Mouse (Mus musculus) cerebellum, postnatal 25 days (tissue): ENCODE measurements around the gene Dapp1.
"Not testable (repeated sequence)": the region's sequence is repeated elsewhere in the genome, so short reads cannot be mapped to it uniquely, and the experiment has no call there.

Experiments used
- DNase-seq, 2 experiments: peaks; one replicate each; pipeline ENCODE4 v3.0.0; 2021; ENCODE audit warnings: mixed read lengths in 2 of 2

Dapp1 gene

DNA sequence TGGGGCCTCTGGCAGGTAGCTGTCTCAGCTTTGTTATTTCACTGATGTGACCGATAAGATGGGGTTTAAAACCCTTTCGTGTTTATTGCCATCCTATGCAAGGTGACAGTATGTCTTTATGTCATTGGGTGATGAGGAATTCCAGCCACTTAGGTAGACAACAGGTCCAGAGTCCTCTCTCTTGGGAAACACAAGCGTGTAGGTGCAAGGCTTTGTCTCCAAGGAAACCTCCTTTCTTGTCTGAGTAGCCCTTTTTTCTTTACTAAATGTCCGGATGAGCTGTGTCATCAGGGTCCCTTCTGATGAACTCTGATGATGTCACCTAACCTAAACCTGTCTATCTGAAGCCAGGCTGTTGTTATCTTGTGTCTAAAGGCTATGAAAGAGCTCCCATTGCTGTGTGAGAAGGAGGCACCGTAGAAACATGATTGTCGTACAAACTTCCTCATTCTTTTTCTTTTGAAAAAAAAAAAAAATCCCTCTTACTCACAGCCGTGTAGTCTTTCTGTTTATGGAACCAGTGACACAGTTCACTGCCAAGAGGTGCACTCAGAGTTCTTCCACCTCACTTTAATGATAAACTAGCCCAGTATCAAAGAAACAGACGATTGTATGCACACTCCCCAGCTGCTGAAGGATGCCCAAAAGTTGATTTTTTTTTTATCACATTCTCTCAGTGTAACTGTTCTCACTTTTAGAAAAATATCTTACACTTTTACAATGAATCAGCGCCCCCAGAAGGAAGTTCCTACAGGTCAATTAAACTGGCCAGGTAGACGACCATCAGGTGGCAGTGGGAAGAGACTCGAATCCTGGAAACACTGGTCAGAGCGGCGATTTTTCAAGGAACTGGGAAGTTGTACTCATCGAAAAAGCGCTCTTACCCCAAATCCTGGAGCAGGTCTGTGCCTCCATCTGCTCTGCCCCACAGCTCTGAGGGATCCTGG lies 637 bp downstream of the Dapp1 start:
- DNase-seq: no peak

DNA sequence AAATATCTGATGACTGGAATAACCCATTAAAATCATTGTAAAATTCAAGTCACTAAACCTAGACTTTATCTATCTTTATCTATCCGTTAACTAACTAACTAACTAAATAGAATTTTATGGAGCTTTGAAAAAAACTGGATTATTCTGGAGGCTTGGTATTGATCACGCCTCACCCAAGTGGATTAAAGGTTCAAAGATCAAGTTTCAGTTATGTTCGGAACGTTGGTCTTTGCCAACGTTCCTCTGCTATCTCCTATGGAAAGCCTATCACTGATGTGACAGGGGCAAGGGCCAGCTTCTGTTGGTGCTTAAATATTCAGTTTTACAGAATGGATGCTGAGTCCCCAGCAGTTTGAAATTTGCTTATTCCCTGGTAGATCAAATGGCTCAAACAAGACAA lies 3.1 kb downstream of the Dapp1 start:
- no peak for DNase-seq

DNA sequence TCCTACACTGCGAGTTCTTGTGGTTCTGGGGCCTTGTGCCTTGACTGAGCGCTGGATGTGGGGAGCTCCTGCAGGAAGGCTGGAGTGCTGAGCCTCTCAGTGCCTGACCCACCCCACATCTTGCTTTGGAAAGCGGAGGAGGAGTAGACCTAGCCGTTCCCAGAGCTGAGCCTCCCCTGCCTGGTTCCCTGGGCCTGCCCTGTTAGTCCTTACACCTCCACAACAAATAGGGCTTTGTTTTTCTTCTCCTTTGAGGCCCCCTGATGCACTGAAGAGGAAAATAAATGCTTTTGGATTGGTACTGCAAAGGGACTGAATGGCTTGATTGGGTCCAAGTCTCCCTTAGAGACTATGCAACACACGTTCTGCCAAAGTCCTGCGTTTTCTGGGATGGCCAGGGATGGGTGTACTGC lies 3.7 kb downstream of the Dapp1 start:
- no peak for DNase-seq

DNA sequence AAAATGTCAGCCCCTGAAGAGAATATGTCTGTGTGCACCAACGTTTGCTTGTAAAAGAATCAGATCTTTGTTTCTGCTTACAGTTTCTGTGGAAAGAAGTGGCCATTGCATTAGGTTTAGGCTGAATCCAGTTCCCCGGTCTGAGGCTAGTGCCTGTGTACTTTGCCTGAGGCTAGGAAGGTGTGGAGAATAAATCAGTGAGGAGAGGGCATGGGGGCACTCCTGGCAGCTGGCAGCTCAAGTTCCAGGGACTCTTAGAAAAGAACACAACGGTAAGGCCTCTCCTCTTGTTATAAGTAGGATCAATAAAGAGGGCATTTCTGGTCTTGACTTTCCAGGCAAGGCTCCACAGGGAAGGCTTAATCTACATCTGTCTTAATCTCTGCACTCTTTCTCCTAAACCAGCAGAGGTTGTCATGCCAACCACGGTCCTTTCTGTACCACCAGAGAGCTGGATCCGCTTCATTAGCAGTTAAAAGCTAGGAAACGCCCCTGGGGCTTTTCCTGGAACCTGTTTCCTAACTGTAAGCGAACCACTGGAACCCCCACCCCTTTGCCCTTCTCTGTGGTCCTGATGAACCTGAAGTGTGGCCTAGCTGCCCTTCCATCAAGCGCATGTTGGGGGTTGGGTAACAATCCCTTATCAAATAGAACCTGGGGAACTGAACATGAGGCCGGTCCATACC lies 4.3 kb downstream of the Dapp1 start:
- DNase-seq: no peak

DNA sequence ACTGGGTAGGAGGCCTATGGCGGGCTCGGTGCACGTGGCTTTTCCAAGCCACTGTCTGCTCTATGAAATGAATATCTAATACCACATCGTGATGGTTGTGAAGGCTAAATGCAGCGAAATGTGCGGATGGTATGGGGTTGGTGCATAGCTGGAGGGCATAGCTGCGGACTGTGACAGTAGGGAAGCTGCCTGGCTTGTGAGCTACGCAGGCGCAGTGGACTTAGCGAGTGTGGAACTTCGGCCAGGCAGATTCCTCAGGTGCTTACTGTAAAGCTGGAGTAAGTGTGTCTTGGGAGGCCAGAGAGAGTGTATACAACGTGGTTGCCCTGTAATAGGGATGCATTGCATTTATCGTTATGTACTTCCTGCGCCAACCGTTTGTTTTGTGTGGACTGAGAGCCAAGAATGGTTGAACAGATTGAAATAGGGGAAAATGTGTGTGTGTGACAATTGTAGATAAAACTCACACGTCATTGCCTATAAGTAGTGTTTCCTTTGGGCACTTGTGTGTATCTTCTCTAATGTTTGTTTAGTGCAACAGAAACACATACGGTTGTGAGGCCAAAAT lies 5.4 kb downstream of the Dapp1 start:
- no peak for DNase-seq

DNA sequence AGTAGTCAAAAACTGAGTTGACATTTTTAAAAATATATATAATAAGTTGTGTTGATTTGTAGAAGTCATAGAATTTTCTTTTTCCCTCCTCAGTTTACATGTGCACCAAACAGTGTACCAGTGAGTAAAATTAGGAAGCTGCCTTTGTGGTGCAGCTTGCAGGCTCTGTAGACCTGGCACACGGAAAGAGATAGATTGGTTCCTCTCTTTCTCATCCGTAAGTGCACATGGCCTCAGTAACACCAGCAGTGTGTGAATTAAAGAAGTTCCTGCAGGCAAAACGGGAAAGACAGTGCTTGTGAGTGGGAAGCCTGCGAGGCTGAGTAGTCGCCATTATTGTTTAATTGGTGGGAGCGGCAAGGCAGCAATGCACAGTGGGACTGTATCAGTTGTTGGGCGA lies 5.9 kb downstream of the Dapp1 start:
- DNase-seq: no peak

DNA sequence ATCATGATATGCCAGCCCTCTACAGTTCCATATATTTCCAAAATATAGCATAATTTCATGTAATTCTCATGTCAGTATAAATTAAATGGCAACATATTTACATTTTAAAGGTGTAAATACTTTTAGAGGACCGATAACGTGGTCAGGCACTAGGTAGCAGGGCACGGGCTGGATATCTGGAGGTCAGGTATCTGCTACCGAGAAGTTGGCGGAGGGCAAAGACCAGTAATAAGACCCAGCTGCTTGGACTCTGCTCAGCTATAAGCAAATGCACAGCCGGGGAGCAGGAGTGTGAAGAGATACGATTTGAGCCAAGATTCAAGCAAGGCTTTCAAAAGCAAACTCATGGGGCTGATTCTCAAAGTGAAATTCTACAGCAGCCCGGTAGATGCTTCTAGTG lies 7.0 kb downstream of the Dapp1 start:
- DNase-seq: no peak

DNA sequence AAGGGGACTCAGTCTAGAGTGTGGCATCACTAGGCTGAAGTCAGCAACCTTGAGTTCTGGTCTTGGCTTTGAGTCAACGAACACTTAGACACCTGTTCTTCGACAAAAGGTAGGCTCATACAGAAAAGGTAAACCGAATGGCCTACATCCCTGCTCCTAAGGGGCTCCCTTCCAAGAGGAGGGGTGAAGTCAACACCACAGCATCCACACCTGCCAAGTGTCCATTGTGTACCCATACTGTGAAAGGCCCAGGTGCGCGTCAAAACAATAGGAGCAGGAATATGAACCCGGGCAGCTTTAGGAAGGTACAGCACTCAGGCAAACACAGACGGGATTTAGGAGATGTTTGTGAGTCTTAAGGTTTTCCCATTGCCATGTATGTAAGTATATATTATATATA lies 8.4 kb downstream of the Dapp1 start:
- no peak for DNase-seq

DNA sequence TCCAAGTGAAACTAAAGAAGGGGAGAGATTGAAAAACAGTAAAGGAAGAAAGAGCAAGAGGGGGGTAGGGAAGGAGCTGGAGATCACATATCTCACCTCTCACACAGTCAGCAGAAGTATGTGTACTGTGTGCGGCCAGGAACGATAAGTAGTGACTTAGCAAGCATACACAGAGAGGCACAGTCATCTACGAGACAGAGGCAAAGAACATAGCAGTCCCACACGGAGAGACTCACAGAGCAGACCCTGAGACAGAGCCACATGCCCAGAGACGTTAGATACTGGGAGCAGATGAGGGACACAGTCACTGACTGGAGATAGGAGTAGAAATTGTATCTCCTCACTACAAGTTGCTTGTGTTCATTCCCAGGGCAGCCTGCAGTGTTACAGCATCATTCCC lies 9.1 kb downstream of the Dapp1 start:
- no peak for DNase-seq

DNA sequence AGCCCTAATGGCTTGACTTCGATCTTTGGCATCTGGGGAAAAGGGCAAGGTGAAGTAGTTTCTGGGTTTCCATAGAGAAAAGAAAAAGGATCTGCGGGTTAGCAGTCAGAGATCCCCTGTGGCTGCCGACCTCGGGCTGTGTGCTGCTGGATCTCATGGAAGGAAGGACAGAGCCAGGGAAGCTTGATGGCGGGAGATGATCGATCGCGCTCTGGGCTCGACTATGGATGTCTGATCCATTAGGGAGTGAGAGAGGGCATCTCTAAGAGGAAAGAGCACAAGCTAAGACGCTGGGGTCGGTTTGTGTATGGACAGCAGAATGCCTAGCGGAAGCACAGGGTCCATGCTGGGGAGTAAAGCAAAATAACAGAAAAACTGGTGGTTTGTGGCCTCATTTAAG lies 11.4 kb downstream of the Dapp1 start:
- DNase-seq: peak; percentile 20 to 54

DNA sequence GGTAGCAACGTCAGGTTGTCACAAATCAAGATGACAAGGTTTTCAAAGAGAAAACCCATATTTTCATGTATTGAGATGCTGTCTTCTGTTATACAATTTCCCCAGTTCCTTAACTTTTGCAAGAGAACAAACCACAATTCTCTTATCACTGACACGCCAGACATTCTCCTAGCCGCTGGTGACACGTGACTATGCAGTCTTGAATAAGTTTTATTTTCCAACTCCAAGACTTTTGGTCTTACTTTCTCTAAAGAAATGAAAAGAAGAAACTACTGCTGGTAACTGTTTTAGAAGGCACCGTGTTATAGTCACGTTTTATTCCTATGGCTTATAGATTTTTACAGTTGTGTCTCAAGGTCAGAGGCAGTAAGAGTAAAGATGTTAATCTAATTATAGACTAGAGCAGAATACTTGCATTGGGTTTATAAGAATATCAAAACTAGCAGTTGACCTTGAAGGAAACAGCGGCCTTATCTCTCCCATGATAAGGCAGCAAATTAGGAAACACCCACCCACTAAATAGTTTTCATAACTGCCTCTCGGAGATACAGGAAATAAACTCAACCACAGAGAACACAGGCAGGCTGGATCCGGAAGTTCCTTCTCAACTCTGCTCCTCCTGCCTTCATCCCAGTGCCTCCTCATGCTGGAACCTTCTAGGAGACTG lies 12.4 kb downstream of the Dapp1 start:
- DNase-seq: no peak

DNA sequence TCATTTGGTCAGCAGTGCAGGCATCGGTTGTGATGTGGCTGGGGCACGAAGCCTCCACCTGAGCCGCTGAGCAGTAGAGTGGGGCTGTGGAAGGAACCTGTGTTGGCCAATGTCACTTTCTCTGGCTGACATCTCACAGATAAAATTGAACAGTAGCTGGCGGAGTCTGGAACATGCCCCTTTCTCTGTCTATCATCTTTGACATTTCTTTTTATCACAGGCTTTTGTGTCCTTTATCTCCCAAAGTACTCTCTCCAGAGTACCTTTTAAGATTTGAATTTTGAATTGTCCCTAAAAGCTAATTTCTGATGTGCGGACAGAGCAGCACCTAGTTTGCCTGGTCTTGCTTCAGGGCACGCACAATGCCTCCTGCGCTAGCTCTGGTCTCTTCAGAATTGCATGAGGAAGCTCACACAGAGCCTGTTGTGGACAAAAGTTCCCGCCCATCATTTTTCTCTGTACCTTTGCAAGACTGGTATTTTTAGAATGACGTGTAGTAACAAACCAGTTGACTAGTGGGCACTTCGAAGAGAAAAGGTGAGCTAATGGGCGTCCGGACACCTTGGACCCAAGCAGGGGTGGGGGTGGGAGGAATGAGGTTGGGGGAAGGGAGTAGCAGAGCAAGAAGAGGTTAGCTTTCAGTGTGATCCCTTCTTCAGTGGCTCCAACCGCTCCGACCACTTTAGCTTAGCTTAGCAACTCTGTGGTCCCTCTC lies 13.1 kb downstream of the Dapp1 start:
- DNase-seq: no peak

DNA sequence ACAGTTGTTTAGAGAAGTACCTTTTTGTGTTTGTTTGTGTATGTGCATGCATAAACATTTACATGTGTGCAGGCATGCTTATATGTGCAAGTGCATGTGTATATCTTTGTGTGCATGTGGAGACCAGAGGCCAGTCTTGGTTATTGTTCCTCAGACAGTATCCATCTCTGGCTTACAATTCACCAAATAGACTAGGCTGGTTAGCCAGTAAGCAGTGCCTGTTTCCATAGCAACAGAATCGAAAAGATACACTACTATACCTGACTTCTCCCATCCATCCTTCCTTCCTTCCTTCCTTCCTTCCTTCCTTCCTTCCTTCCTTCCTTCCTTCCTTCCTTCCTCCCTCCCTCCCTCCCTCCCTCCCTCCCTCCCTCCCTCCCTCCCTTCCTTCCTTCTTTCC lies 17.3 kb downstream of the Dapp1 start:
- not testable (repeated sequence) for DNase-seq

DNA sequence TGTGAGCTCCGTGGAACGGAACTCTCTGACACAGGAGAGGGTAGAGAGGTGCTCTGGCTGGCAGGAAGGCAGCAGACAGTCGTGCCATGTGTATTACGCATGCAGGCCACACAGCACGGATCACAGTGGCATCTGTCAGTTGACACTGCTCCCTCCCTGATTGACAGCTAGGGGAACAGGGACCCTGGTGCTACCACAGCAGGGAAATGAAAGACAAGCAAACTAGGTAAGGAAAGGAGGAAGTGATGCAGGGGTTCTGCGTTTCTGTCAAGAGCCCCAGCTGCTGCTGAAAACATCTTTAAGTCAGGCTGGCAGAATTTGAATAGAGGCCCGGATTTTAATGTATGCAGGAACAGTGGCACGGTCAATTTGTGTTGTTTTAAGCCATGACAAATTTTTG lies 17.8 kb downstream of the Dapp1 start:
- no peak for DNase-seq

DNA sequence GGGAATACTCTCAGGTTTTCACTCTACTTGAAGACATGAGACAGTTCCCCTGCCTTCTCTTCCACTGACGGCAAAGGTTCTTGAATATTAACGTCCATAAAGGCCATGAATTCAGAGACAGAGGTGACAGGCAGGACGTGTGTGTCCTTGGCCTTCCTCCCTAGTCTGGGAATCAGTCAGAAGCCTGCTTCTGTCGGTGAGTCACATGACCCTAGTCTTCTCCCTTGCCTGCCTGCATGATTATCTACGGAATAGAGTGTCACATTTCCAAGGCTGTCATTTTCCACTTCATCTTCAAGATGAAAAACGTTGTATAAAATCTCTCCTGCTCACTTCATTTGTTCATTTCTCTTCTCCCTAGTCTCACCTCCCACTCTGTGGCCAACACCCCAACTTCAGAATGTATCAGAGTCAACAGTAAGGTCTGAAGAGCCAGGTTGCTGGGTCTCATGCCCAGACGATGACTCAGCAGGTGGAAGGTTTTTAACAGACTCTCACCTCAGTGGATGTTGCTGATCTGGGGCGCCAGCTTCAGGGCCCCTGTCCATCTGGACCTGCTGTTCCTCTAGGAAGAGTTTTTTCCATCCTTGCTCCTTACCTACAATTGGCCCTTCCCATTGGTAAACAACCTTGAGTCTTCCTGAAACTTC lies 19.5 kb downstream of the Dapp1 start:
- DNase-seq: peak; percentile 52 to 73

DNA sequence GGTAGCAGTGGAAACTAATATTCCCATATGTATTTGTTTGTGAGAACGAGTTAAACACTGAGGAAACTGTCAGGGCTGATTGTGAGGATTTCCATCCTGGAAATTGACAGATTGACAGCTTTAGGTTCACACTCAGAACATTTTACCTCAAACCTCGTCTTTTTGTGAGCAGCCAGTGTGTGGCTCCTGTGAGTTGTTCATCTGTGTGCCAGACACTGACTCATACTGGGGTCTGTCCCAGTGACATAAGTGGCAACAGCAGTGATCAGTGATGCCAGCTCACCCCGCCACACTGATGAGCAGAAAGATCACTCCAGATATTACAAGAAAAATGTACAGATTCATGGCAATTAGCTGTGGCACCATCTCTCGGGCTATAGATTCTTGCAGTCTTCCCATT lies 21.9 kb downstream of the Dapp1 start:
- DNase-seq: peak; percentile 25 to 46

DNA sequence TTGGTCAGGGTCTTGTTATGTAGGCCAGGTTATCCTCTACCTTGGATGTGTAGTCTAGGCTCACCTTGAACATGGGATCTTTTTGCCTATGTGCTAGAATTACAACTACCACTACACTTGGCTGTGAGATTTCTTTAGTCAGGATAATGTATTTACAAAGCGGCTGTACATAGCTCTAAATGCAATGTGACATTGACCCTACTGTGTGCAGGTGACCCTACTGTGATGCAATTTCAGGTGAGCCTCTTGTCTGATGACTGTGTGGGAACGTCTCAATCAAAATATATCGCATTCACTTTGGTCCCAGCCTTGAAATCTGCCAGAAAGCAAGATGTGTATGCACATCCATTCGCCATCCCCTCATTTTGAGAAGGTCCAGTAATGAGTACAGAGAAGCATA lies 23.0 kb downstream of the Dapp1 start:
- no peak for DNase-seq

DNA sequence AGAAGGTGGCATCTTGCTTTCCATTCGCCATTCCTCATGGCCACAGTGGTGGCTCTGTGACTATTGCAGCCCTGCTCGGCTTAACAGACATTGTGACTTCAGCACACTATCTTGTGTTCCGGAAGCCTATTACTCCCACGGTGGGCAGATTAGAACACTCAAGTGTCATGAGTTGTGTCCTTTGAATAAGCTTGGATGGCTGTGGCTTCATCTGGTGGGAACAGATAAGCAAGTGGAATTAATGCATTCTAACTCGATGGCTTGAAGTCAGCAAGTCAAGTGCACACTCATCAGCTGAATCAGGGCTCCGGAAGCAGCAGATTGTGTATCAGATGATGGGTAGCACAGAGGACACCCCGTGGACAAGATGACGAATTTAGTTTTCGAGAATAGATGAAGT lies 23.5 kb downstream of the Dapp1 start:
- DNase-seq: no peak

DNA sequence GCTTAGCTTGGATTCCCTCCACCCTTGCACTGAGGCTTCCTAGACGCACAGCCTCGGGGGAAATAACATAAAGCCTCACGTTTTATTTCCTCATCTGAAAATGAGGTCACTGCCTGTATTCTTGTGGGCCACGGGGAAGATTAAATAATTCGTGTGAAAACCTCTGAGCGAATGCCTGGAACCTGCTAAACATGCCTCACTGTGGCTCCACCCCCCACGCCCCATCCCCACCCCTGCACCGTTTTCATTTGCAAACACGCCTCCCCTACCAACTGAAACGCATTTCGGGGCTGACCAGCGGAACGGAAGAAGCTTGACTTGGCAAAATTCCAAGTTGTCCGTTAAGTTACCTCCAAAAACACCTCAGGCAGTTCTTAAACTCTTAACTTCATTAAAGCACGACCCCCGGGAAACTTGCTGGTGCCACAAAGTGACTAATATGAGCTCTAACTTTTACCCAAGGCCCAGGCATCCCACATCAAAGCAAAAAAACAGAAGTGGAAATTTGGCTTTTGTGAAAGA lies 25.7 kb downstream of the Dapp1 start:
- DNase-seq: no peak

DNA sequence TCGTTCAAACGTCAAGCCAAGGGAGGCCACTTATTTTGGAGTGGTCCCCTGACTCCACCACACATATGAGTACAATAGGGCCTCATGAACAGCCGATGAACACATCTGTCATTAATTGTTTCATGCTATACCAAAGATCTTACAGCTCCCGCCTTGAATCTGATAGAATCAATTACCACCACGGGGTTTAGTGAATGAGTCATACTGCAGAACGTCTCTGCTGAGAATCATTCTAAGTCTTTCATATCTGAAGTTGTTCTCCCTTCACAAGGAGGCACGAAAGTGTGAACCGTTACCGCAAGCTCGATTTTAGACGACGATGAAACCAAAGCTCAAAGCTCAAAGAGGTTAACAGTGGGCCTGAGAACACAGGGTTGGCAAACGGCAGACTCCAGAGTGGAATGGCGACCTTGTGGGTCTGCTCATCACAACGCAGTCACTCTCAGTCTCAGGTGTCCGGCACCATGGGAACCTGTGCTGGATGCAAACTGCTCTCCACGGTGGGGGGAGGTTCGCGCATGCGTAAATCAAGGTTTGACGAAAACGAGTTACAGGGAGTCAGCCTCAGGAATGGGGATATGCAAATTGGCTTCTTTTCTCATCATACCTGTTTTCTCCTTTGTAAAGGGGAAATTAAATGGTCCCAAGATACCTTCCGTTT lies 27.0 kb downstream of the Dapp1 start:
- no peak for DNase-seq
